Mouse (Mus musculus) embryonic fibroblast, embryonic 13.5 days (primary cell): Measurements from ENCODE around the gene Tspan12.

ENCODE experiments used
- CTCF ChIP-seq: IDR thresholded peaks from 2 replicates; pipeline ENCODE4 v1.5.1; 2011; ENCODE audit warnings: mild to moderate bottlenecking, control low read depth, low read length, moderate library complexity, borderline replicate concordance; ENCODE audit not compliant: insufficient read depth
- POLR2A ChIP-seq: IDR thresholded peaks from 2 replicates; pipeline ENCODE4 v1.6.1; 2011; ENCODE audit warnings: low read depth, mild to moderate bottlenecking, control low read depth, low read length, moderate library complexity

DNA sequence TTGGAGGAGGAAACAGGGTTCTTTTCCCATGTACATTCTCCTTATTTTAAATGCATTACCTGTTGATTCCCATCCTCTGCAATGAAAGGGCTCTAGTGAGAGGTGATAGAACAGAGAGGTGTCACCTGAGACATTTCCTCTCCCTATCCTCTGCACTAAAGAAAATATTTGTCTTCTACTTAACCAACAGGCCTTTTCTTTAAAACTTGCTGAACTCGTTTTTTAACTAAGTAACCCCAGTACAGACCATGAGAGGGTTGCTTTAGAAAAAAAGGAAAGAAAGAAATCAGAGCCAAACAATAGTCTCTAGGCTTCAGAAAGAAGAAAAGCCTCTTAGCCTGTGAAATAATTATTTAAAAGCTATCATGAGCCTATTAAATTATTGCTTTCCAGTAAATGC lies 11.2 kb upstream of the Tspan12 start:
- TF ChIP-seq CTCF (no peak), POLR2A (no peak)
